Mouse (Mus musculus): ENCODE measurements at regions not wholly inside any gene's neighbourhood (a gene's known extent, or its start where the extent isn't known, plus 50 kb on each side); places are given as distances from the start of the nearest gene placed in this dataset.

DNA sequence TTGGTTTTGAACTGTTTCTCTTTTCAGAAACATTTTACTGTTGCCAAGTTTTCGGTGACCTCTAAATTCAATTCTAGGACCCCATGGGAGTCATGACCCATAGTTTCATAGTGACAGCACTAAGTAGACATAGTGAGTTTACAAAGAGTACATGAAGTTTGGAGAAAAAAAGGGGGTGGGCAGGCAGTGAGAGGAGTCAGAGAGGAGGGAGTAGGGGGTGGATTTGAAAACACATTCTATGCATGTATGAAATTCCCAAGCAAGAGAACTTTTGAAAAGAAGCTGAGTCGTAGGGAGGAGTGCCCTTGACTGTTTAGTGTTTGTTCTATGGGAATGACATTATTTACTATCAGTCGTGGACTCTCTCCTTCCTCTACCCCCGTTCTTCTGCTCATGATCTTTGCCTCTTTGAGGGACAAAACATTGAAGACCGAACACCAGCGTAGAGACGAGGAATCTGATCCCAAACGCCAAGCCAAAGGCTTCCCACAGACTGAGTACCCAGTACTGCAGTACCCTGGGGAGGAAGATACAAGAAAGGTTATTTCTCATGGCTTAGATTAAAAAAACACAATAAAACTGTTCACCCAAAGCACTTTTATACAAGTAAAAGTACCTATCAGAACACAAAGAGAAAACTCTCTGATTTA lies 229.1 kb upstream of the Map3k1 start:
- DNase-seq (ENCODE audit: low spot score in 2 of 2) = no peak

DNA sequence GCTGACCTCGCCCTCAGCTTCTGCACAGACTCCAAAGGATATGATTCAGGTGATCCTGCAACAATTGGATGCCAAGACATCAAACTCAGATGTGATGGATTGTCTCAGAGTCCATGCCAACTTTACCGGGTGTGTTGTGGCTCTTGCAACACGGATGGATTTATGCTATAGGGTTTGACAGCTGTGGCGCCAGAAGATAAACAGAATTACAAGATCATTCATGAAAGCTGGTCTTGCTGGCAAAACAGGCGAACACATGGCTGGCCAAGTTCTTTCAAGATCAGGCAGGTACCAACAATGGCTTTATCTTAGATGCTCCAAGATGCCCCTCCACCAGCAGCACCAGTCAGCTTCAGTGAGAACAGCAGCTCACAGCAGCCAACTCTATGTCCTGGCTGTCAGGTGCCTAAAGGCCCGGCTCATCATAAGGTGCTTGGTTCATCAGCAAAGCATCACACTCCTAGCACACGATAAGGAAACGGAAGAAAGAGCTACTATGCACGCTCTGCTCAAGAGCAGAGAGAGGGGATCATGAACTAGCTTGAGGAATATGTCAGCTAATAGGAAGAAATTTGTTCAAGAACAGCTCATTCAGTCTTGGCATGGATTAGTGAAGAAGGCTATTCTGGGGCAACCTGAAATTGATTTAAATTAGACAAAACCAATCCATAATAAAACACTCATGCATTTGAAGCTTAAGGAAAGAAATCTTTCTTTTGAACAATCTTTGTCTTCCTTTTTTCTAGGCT lies 229.9 kb upstream of the Map3k1 start:
- DNase-seq (ENCODE audit: low spot score in 2 of 2) = no peak

DNA sequence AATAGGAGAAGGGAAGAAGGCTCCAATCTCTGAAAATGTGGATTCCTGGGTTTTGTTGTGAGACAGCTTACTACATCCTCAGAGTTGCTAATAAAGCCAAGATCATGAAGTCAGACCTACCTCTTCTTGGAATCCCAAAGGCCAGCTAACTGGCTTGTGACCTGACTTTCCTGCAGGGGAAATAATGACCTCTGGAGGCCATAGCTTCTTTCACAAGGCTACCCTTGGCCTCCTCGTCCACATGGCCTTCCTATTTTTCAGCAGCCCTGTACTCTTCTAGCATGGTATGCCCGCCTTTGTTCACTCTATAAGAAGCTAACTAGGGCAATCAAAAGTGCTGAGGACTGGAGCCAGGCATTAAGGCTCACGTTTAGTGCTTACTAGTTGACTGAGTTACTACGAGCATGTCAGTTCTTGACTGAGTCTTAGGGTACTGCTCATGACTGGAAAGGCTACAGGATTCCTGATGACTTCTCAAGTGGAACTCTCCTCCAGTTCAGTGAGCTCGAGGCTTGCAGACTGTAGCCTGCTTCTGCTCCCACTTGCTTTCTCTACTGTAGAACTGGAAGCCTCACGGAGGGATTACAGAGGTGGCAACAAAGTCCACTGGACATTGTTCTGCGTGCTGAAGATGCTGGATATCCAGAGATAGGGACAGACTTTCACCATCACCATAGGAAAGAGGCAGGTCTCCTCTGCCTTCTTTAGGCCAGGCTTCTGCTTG lies 230.8 kb upstream of the Map3k1 start:
- no peak for DNase-seq (ENCODE audit: low spot score in 2 of 2)

DNA sequence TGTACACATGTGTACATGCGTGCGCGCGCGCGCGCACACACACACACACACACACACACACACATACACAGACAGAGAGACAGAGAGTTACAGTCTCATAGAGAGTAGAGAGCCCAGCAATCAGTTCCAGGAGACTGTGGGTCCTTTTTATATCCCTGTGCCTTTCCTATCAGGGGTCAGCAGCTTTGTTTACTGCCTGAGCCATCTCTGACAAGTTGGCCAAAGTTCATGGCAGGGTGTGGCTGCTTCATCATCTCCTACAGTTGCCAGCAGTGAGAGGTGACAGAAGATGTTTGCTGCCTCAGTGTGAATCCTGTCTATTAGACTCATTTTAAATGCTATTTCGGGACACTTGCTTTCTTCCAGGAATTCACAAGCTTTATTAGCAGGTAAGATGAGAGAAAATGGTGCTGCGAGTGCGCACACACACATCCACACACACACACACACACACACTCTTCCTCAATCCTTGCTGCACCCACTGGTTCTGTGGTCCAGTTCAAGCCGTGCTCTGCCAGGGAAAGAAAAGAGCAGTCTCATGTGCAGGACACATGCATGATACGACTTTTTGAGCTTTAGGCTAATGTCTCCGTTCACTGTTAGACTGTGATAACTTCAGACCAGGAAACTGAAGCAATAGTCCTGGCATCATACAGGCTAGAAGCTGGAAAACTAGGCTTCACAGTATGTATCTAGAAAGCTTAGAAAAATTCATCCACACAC lies 234.9 kb upstream of the Map3k1 start:
- DNase-seq (ENCODE audit: low spot score in 2 of 2) = no peak

DNA sequence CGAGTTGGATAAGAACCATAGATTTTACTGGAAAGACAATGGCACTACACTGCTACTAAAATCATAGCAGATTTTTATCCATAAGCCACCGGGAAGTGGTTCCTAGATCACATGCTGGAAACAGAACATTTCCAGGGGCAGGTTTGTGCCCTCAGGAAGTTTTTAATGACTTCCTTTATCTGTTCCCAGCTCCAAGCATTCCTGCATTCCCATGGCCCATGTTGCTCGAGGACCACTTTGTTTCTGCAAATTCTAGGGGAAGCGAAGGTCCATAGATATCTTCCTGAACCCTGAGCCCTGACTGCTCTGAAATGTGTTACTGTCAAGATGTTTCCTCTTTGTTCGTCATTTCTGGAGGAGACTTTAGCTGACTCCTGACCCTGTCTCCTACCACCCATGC lies 235.6 kb upstream of the Map3k1 start:
- no peak for DNase-seq (ENCODE audit: low spot score in 2 of 2)

DNA sequence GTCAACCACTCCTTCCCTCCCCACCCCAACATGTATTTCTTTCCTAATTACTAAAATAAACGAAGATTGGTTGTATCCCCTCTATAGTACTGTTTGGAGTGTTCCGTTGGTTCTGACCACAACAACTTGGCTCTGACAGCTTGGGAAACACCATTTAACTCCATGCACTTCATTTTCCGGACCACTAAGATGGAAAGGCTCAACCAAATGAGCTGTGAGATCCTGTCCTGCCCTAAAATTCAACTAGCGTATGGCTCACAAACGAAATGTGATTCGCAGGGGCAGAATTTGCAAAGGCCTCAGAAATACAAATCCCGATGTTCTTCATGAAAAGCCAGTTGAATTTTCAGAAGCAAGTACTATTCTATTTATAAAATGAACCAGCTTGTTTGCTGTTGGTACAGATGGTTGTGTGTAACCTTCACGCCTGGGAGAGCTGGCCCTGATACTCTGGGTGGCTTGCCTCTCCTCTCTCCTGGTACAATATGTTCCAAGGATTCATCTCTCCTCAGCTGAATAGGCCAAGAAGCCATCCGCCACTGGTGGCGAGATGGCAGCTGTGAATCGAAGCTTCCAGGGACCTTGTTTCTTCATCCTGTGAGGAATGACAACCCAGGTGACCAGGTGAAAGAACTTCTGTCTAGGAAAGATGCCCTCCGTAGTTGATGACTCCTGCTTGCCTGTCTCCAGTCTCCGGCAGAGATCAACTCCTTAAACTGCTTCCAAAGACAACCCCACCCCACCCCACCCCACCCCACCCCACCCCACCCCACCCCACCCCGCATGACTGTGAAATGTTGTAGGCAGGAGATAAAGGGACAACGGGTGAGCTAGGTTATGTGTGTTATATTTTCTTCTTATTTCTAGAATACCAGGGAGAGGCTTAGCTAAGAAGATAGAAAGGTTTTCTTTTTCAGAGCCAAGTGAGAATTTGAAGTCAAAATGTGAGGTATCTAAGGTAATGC lies 237.7 kb upstream of the Map3k1 start:
- no peak for DNase-seq (ENCODE audit: low spot score in 2 of 2)

DNA sequence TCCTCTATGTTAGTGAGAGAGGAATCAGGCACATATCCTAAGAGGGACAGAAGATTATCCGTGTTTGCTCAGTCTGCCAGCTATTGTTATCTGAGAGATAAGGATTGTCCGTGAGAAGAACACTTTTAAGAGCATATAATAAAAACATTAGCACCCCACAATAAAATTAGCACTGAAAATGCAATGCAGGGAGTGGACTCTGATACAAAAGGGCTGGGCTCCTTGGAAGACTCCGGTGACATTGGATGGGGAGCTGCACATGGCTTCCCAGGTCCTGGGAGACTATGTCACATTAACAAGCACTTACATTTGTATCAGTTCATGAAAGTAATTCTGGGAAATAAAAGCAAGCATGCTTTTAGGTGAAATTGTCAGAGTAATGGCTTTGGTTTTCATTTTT lies 238.6 kb upstream of the Map3k1 start:
- DNase-seq (ENCODE audit: low spot score in 2 of 2) = no peak

DNA sequence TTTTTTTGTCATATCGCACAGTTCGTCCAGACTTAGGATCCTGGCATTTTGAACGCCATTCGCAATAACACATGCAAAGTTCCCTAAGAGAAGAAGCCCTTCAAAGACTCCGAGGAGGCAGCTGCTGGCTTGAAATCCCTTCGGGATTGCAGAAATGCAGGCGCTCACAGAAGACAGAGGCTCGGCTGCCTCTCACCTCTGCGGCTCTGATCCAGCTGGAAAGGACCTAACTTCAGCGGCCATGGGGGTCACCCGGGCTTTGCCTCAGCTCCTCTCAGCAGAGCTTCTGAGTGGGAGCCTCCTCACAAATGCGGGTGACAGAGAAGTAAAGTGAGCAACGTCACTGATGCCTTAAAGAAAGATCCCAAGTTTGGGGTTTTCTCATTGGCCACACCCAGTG lies 239.1 kb upstream of the Map3k1 start:
- no peak for DNase-seq (ENCODE audit: low spot score in 2 of 2)

DNA sequence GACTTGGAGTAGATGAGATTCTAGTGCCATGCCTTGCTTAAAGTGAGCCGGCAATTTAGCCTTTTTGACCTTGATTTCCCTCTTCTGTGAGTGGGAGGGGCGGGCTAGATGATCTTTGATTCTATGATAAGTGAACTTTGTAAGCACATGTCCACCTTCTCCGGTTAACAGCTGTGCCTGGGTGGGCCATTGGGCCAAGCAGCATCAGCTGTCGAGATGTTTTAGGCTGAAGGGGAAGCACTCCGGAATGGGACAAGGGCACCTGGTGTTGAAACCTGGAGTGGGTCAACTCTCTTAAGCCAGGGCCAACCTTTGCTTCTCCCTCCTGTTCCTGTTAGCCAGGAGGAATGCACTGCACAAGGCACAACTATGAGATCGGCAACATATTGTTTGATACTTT lies 239.5 kb upstream of the Map3k1 start:
- DNase-seq (ENCODE audit: low spot score in 2 of 2) = no peak

DNA sequence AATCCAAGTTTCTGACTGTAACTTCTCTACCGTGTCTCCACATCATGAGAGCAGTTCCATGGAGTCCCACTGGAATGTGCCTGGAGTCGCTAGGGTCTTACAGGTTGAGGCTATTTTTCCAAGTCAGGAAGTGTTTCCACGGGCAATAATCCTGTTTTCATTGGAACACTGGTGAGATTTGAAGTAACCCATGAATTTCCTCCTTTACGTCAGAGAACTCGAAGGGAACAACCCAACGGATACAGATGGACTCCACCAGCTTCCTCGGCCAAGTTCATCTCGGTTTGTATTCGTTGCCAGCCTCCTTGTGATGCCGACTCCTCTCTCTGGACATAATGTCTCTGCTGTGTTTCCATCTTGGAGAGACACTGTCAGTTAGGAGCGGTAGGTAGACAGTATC lies 237.4 kb upstream of the Ankrd55 start:
- peak; percentile 58 to 69 for DNase-seq (ENCODE audit: low spot score in 2 of 2)

DNA sequence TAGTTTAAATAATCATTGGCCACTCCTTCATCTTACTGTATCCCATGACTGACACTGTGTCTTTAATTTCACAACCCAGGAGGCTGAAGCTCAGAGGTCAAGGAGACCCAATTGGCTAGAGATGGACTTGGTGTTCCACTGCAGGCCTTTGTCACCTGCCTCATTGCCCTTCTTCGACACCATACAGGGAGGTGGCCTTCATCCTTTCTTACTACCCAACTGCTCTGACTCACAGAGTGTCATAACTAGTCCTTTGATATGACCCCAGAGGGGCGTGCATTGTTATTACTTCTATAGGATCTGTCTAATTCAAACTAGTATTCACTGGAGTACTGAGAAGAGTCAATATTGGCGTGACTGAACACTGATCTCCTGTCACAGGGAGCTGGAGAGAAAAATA lies 236.2 kb upstream of the Ankrd55 start:
- no peak for DNase-seq (ENCODE audit: low spot score in 2 of 2)

DNA sequence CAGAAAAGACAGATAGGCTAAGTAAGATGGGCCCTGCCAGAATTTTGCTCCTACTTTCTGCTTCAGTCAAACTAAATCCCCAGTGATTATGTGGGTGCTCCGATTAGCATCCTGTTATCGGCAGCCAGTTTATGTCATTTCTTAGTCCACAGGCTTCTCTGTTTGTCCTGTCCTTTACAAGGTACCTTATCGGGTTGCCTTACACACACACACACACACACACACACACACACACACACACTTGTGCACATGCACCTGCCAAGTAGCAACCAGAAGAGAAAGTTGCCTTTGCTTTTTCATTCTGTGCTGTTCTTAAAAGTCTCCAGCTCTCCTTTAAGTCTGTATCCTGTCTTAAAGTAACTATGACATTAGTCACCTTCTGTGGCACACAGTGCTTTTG lies 235.8 kb upstream of the Ankrd55 start:
- DNase-seq (ENCODE audit: low spot score in 2 of 2) = no peak

DNA sequence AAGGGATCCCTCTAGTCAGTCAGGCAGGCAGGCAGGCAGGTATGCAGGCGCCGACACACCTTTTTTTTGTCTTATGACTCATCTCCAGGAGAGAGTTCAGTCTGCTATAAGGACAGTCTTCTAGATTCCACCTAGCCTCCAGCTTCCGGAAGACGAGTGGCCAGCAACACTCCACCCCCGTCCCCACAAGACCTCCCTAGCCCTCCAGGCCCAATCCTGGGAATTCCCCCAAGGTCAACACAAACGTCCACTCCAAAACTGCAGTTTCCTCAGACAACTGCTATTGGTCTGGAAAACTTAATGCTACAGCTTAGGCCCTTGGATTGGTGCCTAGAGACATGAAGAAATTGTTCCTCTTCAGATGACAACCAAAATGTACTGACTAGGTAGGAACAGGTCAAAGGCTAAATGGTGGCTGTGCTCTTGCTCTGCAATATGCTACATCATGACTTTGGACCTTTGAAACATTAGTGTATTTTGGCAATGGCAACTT lies 233.3 kb upstream of the Ankrd55 start:
- peak; percentile 16 to 19 for DNase-seq (ENCODE audit: low spot score in 2 of 2)

DNA sequence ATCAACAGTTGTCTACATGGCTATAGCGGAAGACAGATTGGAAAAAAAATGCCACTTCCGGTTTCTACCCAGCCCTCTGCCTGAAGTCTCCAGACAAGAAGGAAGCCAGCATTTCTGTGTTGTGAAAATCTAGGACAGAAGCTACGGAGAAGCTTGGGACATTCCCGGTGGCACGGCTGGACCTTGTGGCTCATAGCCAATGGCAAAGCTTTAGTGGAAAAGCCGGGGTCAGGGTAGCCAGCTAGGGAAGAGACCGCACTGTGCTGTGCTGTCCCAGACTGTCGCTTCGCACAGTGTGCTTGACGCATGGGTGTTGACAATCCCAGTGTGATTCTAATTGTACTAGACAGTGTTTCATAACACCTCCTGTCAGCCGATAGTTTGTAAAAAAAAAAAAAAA lies 230.0 kb upstream of the Ankrd55 start:
- no peak for DNase-seq (ENCODE audit: low spot score in 2 of 2)

DNA sequence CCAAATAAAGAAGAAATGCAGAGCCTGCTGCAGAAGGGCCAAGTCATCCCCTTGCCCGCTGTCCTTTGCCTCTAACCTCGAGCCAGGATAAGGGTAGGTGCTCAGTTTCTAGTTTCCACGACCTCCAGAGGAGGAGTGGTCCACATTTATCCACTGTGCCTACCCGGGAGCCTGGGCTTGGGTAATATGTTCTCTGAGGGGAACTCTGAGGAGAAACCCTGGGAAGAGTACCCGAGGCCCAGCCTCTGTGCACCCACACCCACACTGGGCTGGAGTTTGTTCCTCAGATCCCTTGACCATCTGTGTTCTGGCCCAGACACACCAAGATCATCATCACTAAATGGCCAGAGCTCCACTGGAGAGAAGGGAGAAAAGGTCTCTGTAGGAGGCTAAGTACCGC lies 229.5 kb upstream of the Ankrd55 start:
- no peak for DNase-seq (ENCODE audit: low spot score in 2 of 2)

DNA sequence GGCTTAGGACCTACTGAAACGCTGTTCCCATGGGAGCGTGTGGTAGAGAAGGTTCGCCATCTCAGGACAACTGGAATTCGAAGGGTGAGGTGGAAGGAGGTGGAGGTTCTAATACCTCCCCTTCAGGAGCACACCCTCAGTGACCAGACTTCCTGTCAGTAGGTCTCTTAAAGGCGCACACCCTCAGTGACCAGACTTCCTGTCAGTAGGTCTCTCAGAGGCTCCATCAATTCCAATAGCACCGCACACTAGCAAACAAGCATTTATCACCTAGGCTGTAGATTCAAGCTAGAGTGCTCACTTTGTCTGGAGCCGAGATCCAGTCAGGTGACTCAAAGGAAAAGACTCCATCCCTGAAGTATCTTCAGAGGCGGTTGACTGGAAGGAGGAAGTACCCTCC lies 226.2 kb upstream of the Ankrd55 start:
- DNase-seq (ENCODE audit: low spot score in 2 of 2) = no peak

DNA sequence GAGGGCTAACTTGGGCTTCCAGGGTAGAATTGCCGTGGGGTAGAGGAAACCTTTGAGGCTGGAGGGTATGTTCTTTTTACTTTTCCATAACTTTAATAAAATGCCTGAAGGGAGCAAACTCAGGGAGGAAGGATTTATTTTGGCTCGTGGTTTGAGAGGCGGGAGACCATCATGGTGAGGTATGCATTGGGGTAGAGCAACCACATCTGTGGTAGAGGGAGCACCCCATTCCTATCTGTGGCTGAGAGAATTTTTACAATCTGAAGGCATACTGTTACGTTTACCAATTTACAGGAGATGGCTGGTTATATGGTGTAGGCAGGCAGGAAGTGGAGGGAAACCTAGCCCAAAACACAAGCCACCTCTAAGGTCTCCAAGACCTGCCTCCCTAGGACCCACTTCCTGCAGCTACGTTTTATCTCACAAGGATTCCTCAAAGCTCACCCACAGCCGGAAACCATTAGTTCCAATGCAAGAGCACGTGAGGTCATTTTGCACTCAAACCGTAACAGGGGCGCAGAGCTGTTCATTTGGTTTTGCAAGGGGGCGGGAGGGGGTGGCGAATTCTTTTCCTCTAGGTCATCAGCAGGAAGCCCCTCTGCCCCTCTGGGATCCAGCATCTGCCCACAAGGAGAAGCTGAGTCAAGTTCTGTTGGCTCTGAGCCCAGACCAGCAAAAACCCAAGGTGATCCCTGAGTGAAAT lies 224.7 kb upstream of the Ankrd55 start:
- no peak for DNase-seq (ENCODE audit: low spot score in 2 of 2)

DNA sequence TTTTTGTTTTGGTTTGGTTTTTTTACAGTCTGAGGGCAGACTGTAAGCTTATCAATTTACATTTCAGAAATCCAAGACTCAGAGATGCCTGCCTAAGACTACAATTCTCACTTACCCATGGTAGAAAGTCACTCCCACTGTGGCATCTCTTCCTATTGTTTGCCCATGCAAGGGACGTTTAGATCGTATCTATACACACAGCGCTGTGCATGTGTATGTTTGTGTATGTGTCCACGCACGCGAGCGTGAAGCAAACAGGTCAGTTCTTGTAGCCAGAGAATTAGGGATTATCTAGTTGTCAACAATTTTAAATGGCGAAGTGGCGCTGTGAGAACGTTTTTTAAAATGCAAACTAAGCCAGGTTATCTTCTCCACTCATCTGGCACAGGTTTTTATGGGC lies 223.6 kb upstream of the Ankrd55 start:
- DNase-seq (ENCODE audit: low spot score in 2 of 2) = no peak

DNA sequence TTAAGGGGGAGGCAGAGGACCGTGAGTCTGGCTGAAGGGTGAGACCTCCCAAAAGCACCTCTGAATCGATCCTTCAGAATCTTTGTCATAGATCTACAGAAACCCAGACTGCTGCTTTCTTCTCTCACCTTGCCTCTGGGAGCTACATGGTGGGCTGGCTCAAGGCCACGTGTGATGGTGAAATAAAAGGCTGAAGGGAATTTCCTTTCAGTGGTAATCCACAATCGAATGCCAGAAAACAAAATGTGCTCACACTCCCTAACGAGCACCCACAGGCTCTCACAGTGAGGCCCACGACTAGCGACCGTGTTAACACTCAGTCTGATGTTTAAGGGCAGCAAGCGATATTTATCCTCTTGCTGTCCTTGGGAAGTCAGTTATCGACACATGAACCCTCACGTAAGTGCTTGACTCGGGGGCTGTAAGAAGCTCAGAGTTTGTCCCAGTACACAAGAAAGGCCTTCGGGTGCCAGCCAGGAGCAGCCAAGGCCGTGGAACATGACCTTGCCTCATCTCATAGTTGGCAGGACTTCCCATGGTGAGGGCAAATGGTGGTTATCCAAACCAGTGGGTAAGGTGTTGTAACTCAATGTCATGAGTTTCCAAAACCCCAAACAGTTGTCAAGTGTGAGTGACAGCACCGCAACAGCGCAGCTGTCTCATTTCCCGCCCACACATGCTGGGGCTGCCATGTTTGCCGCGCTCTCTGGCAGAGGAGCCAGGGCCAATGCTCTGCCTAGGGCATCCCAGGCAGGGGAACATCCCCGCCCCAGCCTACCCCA lies 221.0 kb upstream of the Ankrd55 start:
- peak in 1 of 2 experiments; percentile 21 for DNase-seq (ENCODE audit: low spot score in 2 of 2)

DNA sequence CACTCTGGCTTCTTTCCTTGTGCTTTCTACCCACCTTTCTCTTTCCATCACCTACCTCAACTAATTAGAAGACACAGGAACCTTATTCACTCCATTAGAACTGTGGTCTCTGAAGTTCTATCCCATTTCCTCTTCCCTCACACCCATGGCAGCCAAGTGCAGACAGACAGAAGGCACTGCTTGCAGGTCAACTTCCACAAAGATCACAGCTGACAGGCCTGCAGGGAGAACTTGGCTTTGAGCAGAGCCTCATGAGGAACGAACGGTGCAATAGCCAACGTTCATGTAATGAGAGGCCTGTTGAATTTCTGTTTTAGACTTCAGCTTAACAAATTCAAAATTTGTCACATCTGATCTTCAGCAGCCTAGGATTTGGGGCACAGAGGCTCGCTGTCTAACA lies 217.5 kb upstream of the Ankrd55 start:
- no peak for DNase-seq (ENCODE audit: low spot score in 2 of 2)

Measured in heart, adult 9 months (tissue).